Mouse (Mus musculus): ENCODE data around the gene Kcnk1. TPM values are rescaled to one million over a fixed set of nuclear protein-coding genes. Genes with fewer than 3 reads are reported as not detected.

The Kcnk1 gene
- total RNA-seq, 2 experiments from 2014 or later, result 45.4 to 50.5 TPM

DNA sequence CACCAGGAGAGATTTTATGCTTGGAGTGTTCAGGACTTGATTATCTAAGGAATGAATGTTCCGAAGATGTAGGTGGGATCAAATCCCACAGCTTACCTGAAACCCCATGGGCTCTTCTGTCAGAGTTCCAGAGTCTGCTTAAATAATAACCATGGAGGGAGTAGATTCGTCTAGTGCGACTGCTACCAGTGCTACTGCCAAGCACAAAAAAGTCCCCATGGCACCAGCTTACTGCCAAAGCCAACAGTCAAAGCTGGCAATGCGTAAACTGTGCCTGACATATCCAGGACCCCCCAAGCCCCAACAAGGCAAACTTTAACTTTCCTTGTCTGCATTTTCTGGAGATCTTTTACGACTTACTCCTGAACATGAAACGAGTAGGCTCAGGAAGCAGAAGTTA lies 32.5 kb downstream of the Kcnk1 start:
- intact Hi-C loops (cut with DNase I), result no loop called here
- no peak for DNase-seq (ENCODE audit: extremely low spot score in 1 of 2, low spot score in 2 of 2)

- intact Hi-C loops (cut with DNase I), result no loop called here
- DNase-seq (ENCODE audit: extremely low spot score in 1 of 2, low spot score in 2 of 2), result no peak
These were observed 34.0 kb downstream of the Kcnk1 start for GRCm38 (mm10) chr8:126028941-126029340.

GRCm38 (mm10) chr8:126032776-126033175 lies 37.8 kb downstream of the Kcnk1 start:
- intact Hi-C loops (cut with DNase I), result no loop called here

GRCm38 (mm10) chr8:126035046-126035445 lies 40.1 kb downstream of the Kcnk1 start:
- intact Hi-C loops (cut with DNase I), result no loop called here
- no peak for DNase-seq (ENCODE audit: extremely low spot score in 1 of 2, low spot score in 2 of 2)

More at GRCm38 (mm10) chr8:126032776-126033175, 37.8 kb downstream of the Kcnk1 start:
- DNase-seq (ENCODE audit: extremely low spot score in 1 of 2, low spot score in 2 of 2), result no peak

- DNase-seq (ENCODE audit: extremely low spot score in 1 of 2, low spot score in 2 of 2), result no peak
- intact Hi-C loops (cut with DNase I), result no loop called here
These were observed 41.4 kb downstream of the Kcnk1 start for GRCm38 (mm10) chr8:126036340-126036739.

DNA sequence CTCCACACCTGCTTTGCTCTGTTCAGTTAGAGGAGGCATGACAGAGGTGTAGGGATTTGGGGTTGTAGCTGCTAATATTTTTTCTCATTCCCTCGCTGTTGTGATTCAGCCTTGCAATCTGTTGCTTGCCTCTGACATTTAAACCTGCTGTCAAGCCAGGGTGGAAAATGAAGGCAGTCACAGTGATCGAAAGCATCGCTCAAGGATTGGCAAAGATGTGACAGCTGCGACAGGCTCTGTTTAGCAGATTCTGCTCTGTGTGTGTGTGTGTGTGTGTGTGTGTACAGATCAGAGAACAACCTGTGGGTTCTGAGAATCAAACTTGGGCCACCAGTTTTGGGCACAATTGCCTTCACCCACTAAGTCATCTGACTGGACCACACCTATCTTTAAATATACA lies 50.8 kb downstream of the Kcnk1 start:
- DNase-seq (ENCODE audit: extremely low spot score in 1 of 2, low spot score in 2 of 2), result no peak
- intact Hi-C loops (cut with DNase I), result no loop called here

GRCm38 (mm10) chr8:126053911-126054310 lies 58.9 kb downstream of the Kcnk1 start:
- intact Hi-C loops (cut with DNase I), result no loop called here
- no peak for DNase-seq (ENCODE audit: extremely low spot score in 1 of 2, low spot score in 2 of 2)

DNA sequence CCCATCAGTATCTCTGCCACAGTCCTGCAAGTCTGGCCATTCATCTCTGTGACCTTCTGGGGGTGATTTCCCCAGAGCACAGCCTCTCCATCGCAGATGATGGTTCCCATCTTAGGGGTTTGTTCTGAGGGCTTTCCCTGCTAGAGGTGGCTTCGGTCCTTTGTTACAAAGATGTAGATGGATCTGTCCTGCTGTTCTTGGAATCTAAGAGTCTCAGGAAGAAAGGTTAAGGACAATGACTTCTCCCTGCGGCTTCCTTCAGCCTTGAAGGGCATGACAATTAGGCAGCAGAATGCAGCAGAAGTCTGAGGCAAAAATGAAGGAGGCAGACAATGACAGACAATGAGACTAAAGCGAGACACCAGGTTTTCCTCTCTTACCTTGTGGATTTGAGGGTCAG lies 63.9 kb downstream of the Kcnk1 start:
- intact Hi-C loops (cut with DNase I), result no loop called here
- no peak for DNase-seq (ENCODE audit: extremely low spot score in 1 of 2, low spot score in 2 of 2)

- intact Hi-C loops (cut with DNase I), result no loop called here
- DNase-seq (ENCODE audit: extremely low spot score in 1 of 2, low spot score in 2 of 2), result no peak
These were observed 67.9 kb downstream of the Kcnk1 start for GRCm38 (mm10) chr8:126062844-126063243.

DNA sequence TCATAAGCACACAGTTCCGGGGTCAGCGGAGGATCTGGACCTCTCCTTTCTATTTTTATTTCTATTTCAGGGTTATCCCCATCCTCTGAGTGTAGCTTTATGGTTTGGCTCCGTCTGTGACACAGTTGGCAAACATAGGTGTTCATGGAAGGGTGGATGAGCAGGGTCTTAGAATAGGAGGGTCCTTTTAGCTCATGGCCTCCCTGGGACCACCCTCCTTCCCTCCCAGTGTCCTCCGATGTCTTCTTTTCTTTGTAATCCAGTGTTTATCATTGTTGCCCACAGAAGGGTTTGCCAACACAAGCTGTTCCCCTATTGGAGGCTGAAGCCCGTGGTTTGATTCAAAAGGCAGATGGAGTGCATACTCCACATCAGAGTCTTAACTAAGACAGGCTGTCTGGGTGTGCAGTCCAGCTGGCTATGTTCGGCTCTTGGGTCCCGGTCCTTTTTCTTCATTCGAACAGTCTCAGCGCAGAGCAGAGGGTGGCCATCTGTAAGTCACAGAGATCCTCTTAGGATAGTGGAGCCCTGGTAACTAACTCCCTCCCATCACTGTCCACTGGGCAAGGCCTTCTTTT lies 69.0 kb downstream of the Kcnk1 start:
- peak in 1 of 2 experiments; percentile 20 for DNase-seq (ENCODE audit: extremely low spot score in 1 of 2, low spot score in 2 of 2)

DNA sequence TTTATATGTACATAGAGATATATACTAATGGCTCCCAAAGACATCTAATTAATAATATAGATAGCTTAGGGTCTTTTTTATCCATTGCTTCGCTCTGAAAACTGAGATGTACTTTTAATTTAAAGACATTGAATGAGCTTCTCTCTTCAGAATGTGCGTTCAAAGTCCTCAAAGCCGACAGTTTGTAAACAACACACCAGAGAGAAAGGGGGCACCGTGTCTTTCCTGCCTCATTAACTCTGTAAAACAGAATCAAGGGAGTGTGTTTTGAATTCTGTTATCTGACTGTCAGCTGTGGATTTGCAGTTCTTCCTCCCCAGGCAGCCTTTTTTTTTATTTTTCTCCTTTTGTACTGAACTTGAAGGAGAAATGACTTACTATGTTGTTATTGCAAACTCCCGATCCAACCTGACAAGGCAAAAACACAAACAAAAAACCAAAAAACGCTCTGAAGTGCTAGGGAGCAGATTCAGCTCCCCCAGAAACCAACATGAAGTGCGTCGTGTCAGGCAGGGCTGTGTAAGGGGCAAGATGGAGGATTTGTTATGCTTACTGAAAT lies 69.7 kb downstream of the Kcnk1 start:
- intact Hi-C loops (cut with DNase I), result no loop called here
- no peak for DNase-seq (ENCODE audit: extremely low spot score in 1 of 2, low spot score in 2 of 2)

More for the DNA sequence above, 69.0 kb downstream of the Kcnk1 start:
- intact Hi-C loops (cut with DNase I), result no loop called here

DNA sequence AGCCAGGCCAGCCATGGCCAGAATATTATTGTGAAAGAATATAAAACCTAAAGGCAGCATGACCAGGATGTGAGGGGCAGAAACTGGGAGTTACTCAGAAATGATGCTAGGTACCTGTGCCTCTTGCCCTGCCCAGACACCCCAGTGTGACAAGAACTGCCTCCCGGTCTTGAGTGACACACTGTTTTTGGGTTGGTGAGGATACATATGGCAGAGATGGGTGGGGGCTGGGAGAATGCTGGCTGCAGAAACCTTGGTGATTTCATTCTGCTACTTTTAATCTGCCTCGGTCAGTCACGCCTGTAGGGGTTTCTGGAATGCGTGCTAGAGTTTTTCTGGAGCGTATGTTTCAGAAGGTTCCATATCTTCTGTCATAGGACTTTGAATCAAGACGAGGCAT lies 72.3 kb downstream of the Kcnk1 start:
- intact Hi-C loops (cut with DNase I), result no loop called here
- DNase-seq (ENCODE audit: extremely low spot score in 1 of 2, low spot score in 2 of 2), result no peak

DNA sequence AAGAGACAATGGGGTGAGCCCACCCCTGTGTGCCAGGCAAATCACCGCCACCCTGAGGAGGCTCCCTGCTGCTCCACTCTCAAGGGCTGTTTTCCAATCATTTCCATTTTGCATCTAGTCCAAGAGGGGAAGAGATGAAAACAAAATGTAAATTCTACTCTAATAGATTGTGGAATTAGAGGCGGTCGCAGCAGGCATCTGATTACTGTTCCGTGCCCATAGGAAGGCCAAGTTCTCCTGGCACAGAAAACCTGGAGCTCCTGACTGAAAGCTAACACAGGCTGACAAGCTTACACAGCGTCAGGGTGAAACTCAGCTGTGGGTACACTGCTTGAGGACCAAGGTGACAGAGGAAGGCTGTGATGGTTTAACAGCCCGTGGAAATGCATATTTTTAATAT lies 73.2 kb downstream of the Kcnk1 start:
- intact Hi-C loops (cut with DNase I), result no loop called here
- DNase-seq (ENCODE audit: extremely low spot score in 1 of 2, low spot score in 2 of 2), result no peak

DNA sequence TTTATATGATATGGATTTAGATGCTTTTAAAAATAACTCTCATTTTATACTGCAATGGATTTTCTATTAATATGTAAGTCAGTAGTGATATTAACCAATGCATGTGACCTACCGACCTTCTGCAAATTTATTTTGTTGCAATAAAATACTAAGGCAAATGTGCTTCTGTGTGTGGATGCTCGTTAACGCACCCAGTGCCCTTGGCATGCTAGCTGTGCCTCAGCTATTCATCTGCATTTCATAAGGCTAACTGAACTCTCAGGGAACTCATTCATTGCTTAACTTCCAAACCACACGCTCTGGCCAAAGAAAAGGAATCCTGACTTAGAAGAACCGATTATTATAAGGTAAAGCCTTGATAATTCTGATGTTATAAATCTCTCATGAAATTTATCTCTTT lies 77.7 kb downstream of the Kcnk1 start:
- intact Hi-C loops (cut with DNase I), result no loop called here
- no peak for DNase-seq (ENCODE audit: extremely low spot score in 1 of 2, low spot score in 2 of 2)

- DNase-seq (ENCODE audit: extremely low spot score in 1 of 2, low spot score in 2 of 2), result peak in 1 of 2 experiments; percentile 51
- intact Hi-C loops (cut with DNase I), result no loop called here
These were observed 78.3 kb downstream of the Kcnk1 start for GRCm38 (mm10) chr8:126073141-126073740.

DNA sequence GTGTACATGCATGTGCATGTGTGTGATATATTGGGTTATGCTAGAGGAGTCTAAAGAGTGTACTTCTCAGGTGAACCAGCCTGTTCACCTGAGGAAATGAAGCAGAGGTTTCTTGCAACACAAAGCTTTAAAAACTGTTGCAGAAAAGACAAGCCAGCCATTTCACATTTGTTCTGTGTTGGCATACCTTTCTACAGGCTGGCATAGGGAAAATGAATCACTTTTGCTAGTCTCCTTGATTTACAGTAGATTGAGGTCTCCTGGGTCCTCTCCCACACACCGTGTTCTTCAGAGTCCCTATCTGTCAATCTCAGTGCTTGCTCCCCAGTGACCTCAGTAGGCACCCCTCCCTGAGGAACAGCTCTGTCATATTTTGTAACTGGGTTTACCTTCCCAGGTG lies 79.1 kb downstream of the Kcnk1 start:
- intact Hi-C loops (cut with DNase I), result no loop called here

DNA sequence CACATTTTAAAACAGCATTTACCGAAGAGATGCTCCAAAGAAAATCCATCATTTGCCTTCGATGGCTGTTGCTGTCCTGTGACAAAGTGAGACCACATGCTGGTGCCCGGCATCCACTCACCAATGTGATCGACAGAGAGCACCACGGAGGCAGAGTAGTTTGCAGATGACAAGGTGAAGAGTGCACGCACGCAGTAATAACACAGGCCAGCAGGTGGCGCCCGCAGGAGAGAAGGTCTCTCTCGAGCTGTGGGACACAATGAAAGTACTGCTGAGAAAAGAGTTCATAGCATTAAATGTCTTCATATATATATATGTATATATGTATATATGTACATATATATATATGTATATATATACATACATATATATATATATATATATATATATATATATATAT lies 80.4 kb downstream of the Kcnk1 start:
- intact Hi-C loops (cut with DNase I), result no loop called here
- peak in 1 of 2 experiments; percentile 75 for DNase-seq (ENCODE audit: extremely low spot score in 1 of 2, low spot score in 2 of 2)

More for the DNA sequence above, 79.1 kb downstream of the Kcnk1 start:
- DNase-seq (ENCODE audit: extremely low spot score in 1 of 2, low spot score in 2 of 2), result no peak

Measured in left cerebral cortex, postnatal 10 days (tissue).